Comparison of ENCODE assay signal across 13 mouse cellular contexts in genomic region chr12:98804078-98804748, GRCm38 (mm10).
"Had no signal": no experiment of that assay in that cellular context is flagged by ENCODE, and none has a peak within 500 bp of the region (broad histone marks: within the 10 kb centered on the region; RNA-seq: fewer than 3 reads in every experiment).

No protein-coding gene starts in this region.

- H3K27ac ChIP-seq: kidney, embryonic 15.5 days; limb, embryonic 13.5 days; liver, embryonic 14.5 days; midbrain, embryonic 13.5 days; neural tube, embryonic 13.5 days; stomach, embryonic 15.5 days had no signal

- H3K36me3 ChIP-seq: stomach, embryonic 15.5 days had no signal

- H3K4me3 ChIP-seq: kidney, embryonic 15.5 days; limb, embryonic 13.5 days; midbrain, embryonic 13.5 days; neural tube, embryonic 13.5 days; stomach, embryonic 15.5 days had no signal

- H3K27me3 ChIP-seq: kidney, embryonic 15.5 days; limb, embryonic 13.5 days; midbrain, embryonic 13.5 days; neural tube, embryonic 13.5 days; stomach, embryonic 15.5 days had no signal

- H3K4me2 ChIP-seq: kidney, embryonic 15.5 days; limb, embryonic 13.5 days; midbrain, embryonic 13.5 days; neural tube, embryonic 13.5 days; stomach, embryonic 15.5 days had no signal

- H3K9me3 ChIP-seq: kidney, embryonic 15.5 days; limb, embryonic 13.5 days; midbrain, embryonic 13.5 days; neural tube, embryonic 13.5 days; stomach, embryonic 15.5 days had no signal

- H3K9ac ChIP-seq: kidney, embryonic 15.5 days; limb, embryonic 13.5 days; liver, embryonic 14.5 days; midbrain, embryonic 13.5 days; neural tube, embryonic 13.5 days; stomach, embryonic 15.5 days had no signal

- ATAC-seq: midbrain, embryonic 13.5 days had no signal

- H3K4me1 ChIP-seq: kidney, embryonic 15.5 days; midbrain, embryonic 13.5 days; neural tube, embryonic 13.5 days; stomach, embryonic 15.5 days had no signal

- DNase-seq: kidney, postnatal 25 days; layer of hippocampus, adult 9-11 months; layer of hippocampus, postnatal 36 days; lung, adult 18-20 months; right cerebral cortex, postnatal 14 days; thymus, adult 2 months; thymus, postnatal 25 days had no signal
